Mouse (Mus musculus): ENCODE results near the gene Cplx2. TPM values are rescaled to one million over a fixed set of nuclear protein-coding genes. Genes with fewer than 3 reads are reported as not detected.

Gene Cplx2
- polyA plus RNA-seq, 1 experiment, result 9.0 TPM

DNA sequence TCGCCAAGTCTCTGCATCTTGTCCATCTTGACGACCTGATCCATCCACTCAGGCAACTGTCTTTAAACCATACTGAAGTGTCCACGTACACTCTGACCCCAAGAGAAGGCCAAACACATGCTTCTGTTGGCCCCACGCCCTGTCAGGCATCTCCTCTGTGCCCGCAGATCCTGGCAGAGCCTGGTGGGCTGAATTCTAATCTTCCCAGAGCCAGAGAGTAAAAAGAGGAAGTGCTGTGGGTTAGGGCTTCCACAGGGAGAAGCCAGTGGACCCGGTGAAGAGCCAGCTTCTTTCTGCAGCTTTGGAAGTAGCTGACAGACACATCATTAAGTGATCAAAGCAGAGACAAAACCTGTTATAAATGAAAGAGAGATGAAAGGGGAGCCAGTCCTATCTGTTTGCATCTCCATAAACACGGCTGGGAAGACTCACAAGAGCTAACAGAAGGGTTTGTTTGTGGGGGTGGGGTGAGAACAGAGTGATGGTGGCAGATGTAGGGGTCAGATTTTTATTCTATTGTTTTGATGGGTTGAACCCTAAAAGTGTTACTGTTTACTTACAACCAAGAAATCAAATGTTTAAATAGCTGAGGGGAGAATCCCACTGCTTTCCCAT, 29.5 kb downstream of the Cplx2 start:
- Histone ChIP-seq H3K36me3 (ENCODE audit: control insufficient read depth, insufficient read depth) (no peaks in the 10 kb centered on the region), H3K79me2 (ENCODE audit: control insufficient read depth, insufficient read depth) (no peaks in the 10 kb centered on the region), H3K27me3 (ENCODE audit: control insufficient read depth, insufficient read depth, insufficient read length) (peaks cover 15% of the 10 kb centered on the region), H3ac (ENCODE audit: control insufficient read depth, insufficient read length, low read depth) (no peak overlapping the region), H3K4me3 (ENCODE audit: insufficient read depth, poor library complexity, severe bottlenecking) (no peak overlapping the region), H3K79me3 (ENCODE audit: low read depth) (no peaks in the 10 kb centered on the region)
- TF ChIP-seq CTCF (IDR thresholded peaks at IDR 0.05; ENCODE audit: control insufficient read depth, insufficient read depth, insufficient read length) (no peak), MYOG (IDR thresholded peaks at IDR 0.05; ENCODE audit: control insufficient read depth, extremely low read depth, insufficient read length) (no peak), USF1 (IDR thresholded peaks at IDR 0.05; ENCODE audit: low read depth) (no peak), CEBPB (IDR thresholded peaks at IDR 0.05; ENCODE audit: low read depth) (no peak), MAX (IDR thresholded peaks at IDR 0.05) (no peak), MYOD1 (IDR thresholded peaks at IDR 0.05; ENCODE audit: control insufficient read depth, insufficient read length, low read depth) (no peak), FOSL1 (IDR thresholded peaks at IDR 0.05; ENCODE audit: insufficient read depth, low read length, poor library complexity, severe bottlenecking) (no peak)

DNA sequence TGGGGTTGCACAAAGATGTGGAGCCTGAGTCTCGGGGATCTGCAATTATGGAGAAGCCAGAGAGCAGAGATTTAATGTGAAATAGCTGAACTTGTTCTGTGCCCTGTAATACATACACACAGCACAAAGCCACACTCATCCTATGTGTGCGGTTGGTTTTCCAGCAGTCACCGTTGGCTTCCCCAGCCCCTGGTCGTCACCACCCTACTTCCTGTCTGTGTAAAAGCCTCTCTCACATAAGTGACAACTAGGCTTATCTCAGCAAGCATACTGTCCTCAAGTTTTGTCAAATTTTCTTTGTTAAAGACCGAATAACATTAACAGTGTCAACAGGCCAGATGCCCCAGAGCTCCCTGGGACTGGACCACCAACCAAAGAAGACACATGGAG, 30.0 kb downstream of the Cplx2 start:
- no peak for TF ChIP-seq MYOG (IDR thresholded peaks at IDR 0.05; ENCODE audit: control insufficient read depth, extremely low read depth, insufficient read length)
- Histone ChIP-seq H3K27me3 (ENCODE audit: control insufficient read depth, insufficient read depth, insufficient read length) (peaks cover 15% of the 10 kb centered on the region), H3K79me3 (ENCODE audit: low read depth) (no peaks in the 10 kb centered on the region), H3K36me3 (ENCODE audit: control insufficient read depth, insufficient read depth) (no peaks in the 10 kb centered on the region), H3ac (ENCODE audit: control insufficient read depth, insufficient read length, low read depth) (no peak overlapping the region), H3K4me3 (ENCODE audit: insufficient read depth, poor library complexity, severe bottlenecking) (no peak overlapping the region), H3K79me2 (ENCODE audit: control insufficient read depth, insufficient read depth) (no peaks in the 10 kb centered on the region)

DNA sequence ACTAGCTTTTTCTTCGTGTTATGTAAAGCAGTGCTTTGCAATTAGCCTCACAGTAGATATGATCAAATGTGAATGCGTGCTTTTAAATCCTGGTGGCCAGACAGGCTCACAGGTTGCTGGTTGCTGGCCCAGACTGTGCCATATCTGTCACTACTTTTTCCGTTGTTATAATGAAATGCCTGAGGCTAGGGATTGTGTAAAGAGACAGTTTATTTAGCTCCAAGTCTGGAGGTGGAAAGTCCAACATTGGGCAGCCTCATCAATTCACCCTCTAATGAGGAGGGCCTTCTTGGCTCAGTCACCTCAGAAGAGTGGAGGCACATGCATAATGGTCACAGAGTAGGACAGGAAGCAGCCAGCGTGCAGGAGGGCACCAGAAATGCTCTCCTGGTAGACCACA, 31.2 kb downstream of the Cplx2 start:
- H3K79me2 ChIP-seq (ENCODE audit: control insufficient read depth, insufficient read depth), result no peaks in the 10 kb centered on the region
- H3ac ChIP-seq (ENCODE audit: control insufficient read depth, insufficient read length, low read depth), result no peak overlapping the region
- TF ChIP-seq MAX (IDR thresholded peaks at IDR 0.05), result no peak
- no peak for TF ChIP-seq USF1 (IDR thresholded peaks at IDR 0.05; ENCODE audit: low read depth)
- TF ChIP-seq CEBPB (IDR thresholded peaks at IDR 0.05; ENCODE audit: low read depth), result no peak
- no peak for TF ChIP-seq MYOD1 (IDR thresholded peaks at IDR 0.05; ENCODE audit: control insufficient read depth, insufficient read length, low read depth)
- TF ChIP-seq FOSL1 (IDR thresholded peaks at IDR 0.05; ENCODE audit: insufficient read depth, low read length, poor library complexity, severe bottlenecking), result no peak

DNA sequence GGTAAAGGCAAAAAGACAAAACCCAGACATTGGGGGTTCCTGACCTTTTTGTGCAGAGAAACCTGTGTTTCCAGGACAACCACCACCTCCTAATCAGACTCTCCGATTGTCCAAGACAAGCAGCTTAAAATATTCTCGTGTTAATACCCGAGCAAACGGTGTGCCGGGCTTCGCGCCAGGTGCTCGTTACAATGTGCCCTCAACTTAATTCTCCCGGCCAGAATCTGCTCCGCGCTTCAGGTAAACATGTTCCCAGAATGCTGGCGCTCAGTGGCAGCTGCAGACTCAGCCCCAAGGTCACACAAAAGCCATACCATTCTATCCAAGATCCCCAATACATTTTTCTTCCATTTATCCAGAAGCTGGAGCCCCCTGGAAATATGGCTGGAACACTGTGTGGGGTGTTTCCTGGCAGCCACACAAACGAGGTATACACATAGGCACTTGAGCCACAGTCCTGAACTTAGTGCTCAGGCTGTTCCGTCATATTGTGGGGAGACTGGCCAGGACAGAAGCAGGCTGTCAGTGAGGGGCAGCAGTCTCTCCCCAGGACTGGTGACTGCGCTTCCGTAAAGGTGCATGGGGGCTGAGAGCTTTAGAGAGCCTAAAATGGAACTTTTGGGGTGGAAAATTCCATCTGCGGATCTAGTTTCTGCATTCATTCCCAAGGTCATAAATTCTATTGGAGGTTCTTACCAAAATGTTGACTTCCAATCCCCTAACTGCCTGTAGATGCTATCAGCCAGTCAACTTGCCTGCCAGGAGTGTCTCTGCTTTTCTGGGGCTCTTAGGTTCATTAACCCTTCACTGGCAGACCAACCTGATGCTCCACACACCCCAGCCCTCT, 32.3 kb downstream of the Cplx2 start:
- TF ChIP-seq USF1 (IDR thresholded peaks at IDR 0.05; ENCODE audit: low read depth) (no peak), MYOG (IDR thresholded peaks at IDR 0.05; ENCODE audit: control insufficient read depth, extremely low read depth, insufficient read length) (no peak), MAX (IDR thresholded peaks at IDR 0.05) (no peak), CTCF (IDR thresholded peaks at IDR 0.05; ENCODE audit: control insufficient read depth, insufficient read depth, insufficient read length) (no peak), CEBPB (IDR thresholded peaks at IDR 0.05; ENCODE audit: low read depth) (no peak), MYOD1 (IDR thresholded peaks at IDR 0.05; ENCODE audit: control insufficient read depth, insufficient read length, low read depth) (no peak), FOSL1 (IDR thresholded peaks at IDR 0.05; ENCODE audit: insufficient read depth, low read length, poor library complexity, severe bottlenecking) (no peak)
- H3K27me3 ChIP-seq (ENCODE audit: control insufficient read depth, insufficient read depth, insufficient read length), result peaks cover 11% of the 10 kb centered on the region
- no peaks in the 10 kb centered on the region for H3K36me3 ChIP-seq (ENCODE audit: control insufficient read depth, insufficient read depth)

More for the DNA sequence above, 31.2 kb downstream of the Cplx2 start:
- Histone ChIP-seq H3K79me3 (ENCODE audit: low read depth) (no peaks in the 10 kb centered on the region), H3K27me3 (ENCODE audit: control insufficient read depth, insufficient read depth, insufficient read length) (peaks cover 13% of the 10 kb centered on the region), H3K36me3 (ENCODE audit: control insufficient read depth, insufficient read depth) (no peaks in the 10 kb centered on the region), H3K4me3 (ENCODE audit: insufficient read depth, poor library complexity, severe bottlenecking) (no peak overlapping the region)

DNA sequence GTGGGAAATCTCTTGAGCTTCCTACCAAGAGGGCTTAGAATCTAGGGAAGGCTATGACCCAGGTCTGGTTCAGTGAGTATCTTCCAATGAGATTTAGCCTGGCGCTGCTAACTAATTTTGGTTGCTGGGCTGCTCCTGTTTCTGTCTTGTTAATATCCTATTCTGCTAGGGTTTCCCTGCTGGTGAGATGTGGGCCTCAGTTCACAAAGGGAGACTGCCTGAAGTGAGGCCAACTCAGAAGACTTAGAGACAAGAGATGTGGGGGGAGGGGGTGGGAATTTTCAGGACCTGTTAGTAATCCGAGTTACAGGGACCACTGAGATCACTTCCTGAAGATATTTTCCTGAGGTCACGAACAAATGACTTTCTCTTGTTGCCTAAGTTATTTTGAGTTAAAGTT, 33.1 kb downstream of the Cplx2 start:
- H3K36me3 ChIP-seq (ENCODE audit: control insufficient read depth, insufficient read depth), result no peaks in the 10 kb centered on the region
- H3K79me2 ChIP-seq (ENCODE audit: control insufficient read depth, insufficient read depth), result no peaks in the 10 kb centered on the region
- H3ac ChIP-seq (ENCODE audit: control insufficient read depth, insufficient read length, low read depth), result no peak overlapping the region
- H3K79me3 ChIP-seq (ENCODE audit: low read depth), result no peaks in the 10 kb centered on the region
- H3K27me3 ChIP-seq (ENCODE audit: control insufficient read depth, insufficient read depth, insufficient read length), result peaks cover 8% of the 10 kb centered on the region
- no peak overlapping the region for H3K4me3 ChIP-seq (ENCODE audit: insufficient read depth, poor library complexity, severe bottlenecking)
- TF ChIP-seq MAX (IDR thresholded peaks at IDR 0.05) (no peak), USF1 (IDR thresholded peaks at IDR 0.05; ENCODE audit: low read depth) (no peak), CTCF (IDR thresholded peaks at IDR 0.05; ENCODE audit: control insufficient read depth, insufficient read depth, insufficient read length) (no peak), FOSL1 (IDR thresholded peaks at IDR 0.05; ENCODE audit: insufficient read depth, low read length, poor library complexity, severe bottlenecking) (no peak), MYOG (IDR thresholded peaks at IDR 0.05; ENCODE audit: control insufficient read depth, extremely low read depth, insufficient read length) (no peak), MYOD1 (IDR thresholded peaks at IDR 0.05; ENCODE audit: control insufficient read depth, insufficient read length, low read depth) (no peak), CEBPB (IDR thresholded peaks at IDR 0.05; ENCODE audit: low read depth) (no peak)

More for the DNA sequence above, 32.3 kb downstream of the Cplx2 start:
- no peaks in the 10 kb centered on the region for H3K79me2 ChIP-seq (ENCODE audit: control insufficient read depth, insufficient read depth)
- no peaks in the 10 kb centered on the region for H3K79me3 ChIP-seq (ENCODE audit: low read depth)
- H3K4me3 ChIP-seq (ENCODE audit: insufficient read depth, poor library complexity, severe bottlenecking), result no peak overlapping the region
- H3ac ChIP-seq (ENCODE audit: control insufficient read depth, insufficient read length, low read depth), result no peak overlapping the region

Data from C2C12 (cell line).